Mouse (Mus musculus) stomach, postnatal 0 days (tissue): ENCODE data around the gene Gm26920.

ENCODE experiments used
- CTCF ChIP-seq: IDR thresholded peaks from 2 replicates; pipeline ENCODE4 v1.5.1; 2016; ENCODE audit warnings: antibody characterized with exemption, low read depth, mild to moderate bottlenecking, moderate library complexity
- EP300 ChIP-seq: optimal IDR thresholded peaks from 2 replicates; pipeline ENCODE3; 2016; ENCODE audit warnings: antibody characterized with exemption

DNA sequence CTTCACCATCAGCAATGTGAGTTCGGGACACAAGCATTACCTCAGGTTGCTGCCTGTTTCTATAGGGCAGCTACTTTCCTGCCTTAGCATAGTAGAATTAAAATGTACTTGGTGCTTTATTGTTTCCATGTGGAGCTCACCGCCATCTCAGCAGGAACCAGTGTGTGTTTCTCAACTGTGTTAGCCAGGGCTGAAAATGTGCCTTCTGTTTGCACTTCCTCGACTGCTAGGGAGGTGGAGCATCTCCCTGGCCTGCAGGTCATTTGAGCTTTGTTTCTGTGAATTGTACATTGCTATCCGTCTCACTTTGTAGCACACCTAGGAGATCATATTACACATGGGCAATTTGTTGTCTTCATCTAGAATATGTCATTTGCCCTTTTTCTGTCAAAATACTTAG is 62.9 kb downstream of the Gm26920 start:
- no peak for TF ChIP-seq CTCF
- no peak for TF ChIP-seq EP300
